Mouse (Mus musculus) small intestine, adult 2 months (tissue): ENCODE results near the gene Scn1b. TPM values are rescaled to one million over a fixed set of nuclear protein-coding genes. Genes with fewer than 3 reads are reported as not detected.
A peak's percentile ranks its signal among the peaks of the same experiment; 100 is the strongest.

Source experiments
- H3K27ac ChIP-seq: fragments of 200-500 bp; 2 replicates; pipeline ENCODE4 v1.5.1; 2012; ENCODE audit warnings: low read depth, low read length, control low read depth, inconsistent platforms; ENCODE audit not compliant: insufficient read depth
- H3K27me3 ChIP-seq: fragments of 200-500 bp; 2 replicates; pipeline ENCODE4 v1.6.1; 2012; ENCODE audit warnings: mild to moderate bottlenecking, moderate library complexity, low read length, inconsistent platforms; ENCODE audit not compliant: control insufficient read depth, insufficient read depth
- H3K36me3 ChIP-seq: fragments of 200-500 bp; 2 replicates; pipeline ENCODE4 v1.6.1; 2012; ENCODE audit warnings: mild to moderate bottlenecking, low read length, control low read depth, inconsistent platforms; ENCODE audit not compliant: control insufficient read depth, insufficient read depth
- H3K4me1 ChIP-seq: fragments of 200-500 bp; 2 replicates; pipeline ENCODE4 v1.6.1; 2012; ENCODE audit warnings: low read length, inconsistent platforms, mixed read lengths; ENCODE audit not compliant: control insufficient read depth, insufficient read depth, insufficient read length
- H3K4me3 ChIP-seq: fragments of 200-500 bp; 2 replicates; pipeline ENCODE4 v1.5.1; 2012; ENCODE audit warnings: low read depth, mild to moderate bottlenecking, control low read depth, inconsistent platforms, low read length, moderate library complexity
- CTCF ChIP-seq: fragments of 200-500 bp; IDR thresholded peaks from 2 replicates; pipeline ENCODE4 v1.5.1; 2012; ENCODE audit warnings: low read depth, mild to moderate bottlenecking, control low read depth, inconsistent platforms, low read length, moderate library complexity, mixed read lengths; ENCODE audit not compliant: insufficient replicate concordance, insufficient read length; ENCODE audit errors: extremely low read depth
- POLR2A ChIP-seq: fragments of 200-500 bp; IDR thresholded peaks from 2 replicates; pipeline ENCODE4 v1.6.1; 2012; ENCODE audit warnings: low read depth, mild to moderate bottlenecking, control low read depth, inconsistent platforms, low read length, moderate library complexity
- WGBS: fragments of 180-500 bp; shearing (Covaris S2); methylation state at CpG from one replicate; pipeline ENCODE4 v1.1.7; 2018; 5-methylcytosine and 5-hydroxymethylcytosine counted together
- polyA plus RNA-seq: library from polyadenylated mRNA; depleted of rRNA; stranded (reverse); fragments of >200 nt; gene quantifications from 2 replicates; pipeline ENCODE4 v1.2.3, GENCODE M21; 2012; rRNA removed

Gene Scn1b
- polyA plus RNA-seq = 11.1 and 19.6 TPM in 2 replicates

DNA sequence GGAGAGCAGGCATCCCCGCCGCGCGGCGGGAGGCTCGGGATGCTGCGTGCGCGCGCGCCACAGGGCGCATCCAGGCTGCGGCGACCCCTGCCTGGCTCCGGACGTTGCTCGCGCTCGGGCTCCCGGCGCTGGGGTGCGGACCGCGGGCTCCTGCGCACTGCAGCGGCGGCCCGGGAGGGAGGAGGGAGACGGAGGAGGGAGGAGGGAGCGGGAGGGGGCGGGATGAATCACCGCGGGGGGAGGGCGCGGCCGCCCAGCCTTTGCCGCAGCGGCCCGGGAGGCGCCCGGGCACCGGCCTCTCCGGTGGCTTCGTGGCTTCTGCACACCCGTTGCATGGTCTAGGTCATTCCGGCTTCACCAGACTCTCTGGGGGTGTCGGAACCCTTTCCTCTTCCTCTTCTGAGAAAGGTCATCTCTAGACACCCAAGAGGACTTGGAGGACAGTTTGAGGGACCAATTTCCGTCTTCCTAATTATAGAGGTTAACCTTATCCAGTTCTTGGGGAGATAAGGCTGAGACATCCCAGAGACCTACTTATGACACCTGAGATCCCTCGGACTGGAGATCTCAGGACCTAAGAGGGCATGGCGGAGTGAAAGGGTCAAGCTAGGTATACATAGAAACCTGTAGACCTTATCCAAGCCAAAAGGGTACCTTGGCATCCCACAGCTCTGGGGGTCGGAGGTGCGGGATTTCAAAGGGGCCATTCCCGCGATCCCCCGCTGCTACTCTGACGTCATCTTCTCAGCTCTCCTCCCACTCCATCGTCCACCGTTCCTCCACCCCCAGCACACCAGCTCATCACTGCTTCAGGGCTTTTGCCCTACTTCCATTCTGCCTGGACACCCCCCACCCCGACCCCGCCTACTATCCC is at the start of gene Scn1b:
TSS of gene Scn1b (minus strand) at position 153 of the 874 bp plus-strand sequence.
- Histone ChIP-seq H3K4me3 (peak within 1 kb of the TSS; percentile 68), H3K27ac (no peak within 1 kb of the TSS), H3K36me3 (no peaks in the 10 kb centered on the region), H3K27me3 (peaks cover 18% of the 10 kb centered on the region), H3K4me1 (peaks cover 4% of the 10 kb centered on the region; the same call in 1 of the 2 replicates)
- no peak for TF ChIP-seq POLR2A
- TF ChIP-seq CTCF = no peak
- 2% methylated on average over 46 of the region's 60 CpGs for WGBS

DNA sequence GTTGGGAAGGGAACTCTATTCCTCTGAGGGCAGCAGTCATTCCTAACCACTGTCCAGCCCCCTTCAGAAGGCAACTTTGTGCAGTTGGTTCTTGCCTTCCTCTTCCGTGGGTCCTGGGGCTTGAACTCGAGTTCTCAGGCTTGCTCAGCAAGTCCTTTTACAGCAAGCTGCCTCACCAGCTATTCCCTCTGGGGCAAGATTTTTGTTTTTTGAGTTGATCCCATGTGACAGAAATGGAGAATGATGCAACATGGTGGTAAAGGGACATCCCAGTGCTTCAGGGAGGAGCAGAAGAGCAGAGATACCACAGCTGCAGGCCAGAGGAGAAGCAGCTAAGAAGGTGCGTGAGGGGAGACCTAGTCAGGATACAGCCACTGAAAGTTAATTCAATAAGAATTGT is 48.3 kb upstream of the Scn1b start:
- H3K27ac ChIP-seq = no peak overlapping the region
- H3K27me3 ChIP-seq = no peaks in the 10 kb centered on the region
- H3K4me1 ChIP-seq = no peaks in the 10 kb centered on the region
- H3K36me3 ChIP-seq = no peaks in the 10 kb centered on the region
- TF ChIP-seq POLR2A (no peak), CTCF (no peak)
- WGBS = 82% methylated on average over 3 of the region's 3 CpGs
- H3K4me3 ChIP-seq = no peak overlapping the region

DNA sequence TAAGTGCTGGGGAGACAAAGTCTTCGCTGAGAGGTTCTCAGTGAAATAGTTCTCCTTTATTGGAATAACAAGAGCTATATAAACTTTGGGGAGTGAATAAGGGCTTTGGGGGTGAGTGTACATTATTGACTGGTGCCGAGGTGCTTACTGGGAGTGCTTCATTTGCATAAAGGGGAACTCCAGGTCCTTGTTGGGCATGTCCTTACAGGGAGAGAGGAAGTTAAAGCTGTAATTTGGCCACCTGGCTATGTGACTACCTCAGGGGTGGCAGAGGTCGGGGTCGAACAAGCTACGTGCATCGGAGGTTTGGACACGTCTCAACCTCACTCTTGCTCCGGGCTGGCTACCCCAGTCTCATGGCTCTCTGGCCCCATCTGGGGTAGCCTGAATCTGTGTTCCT is 47.7 kb upstream of the Scn1b start:
- no peak overlapping the region for H3K4me3 ChIP-seq
- no peaks in the 10 kb centered on the region for H3K27me3 ChIP-seq
- no peak overlapping the region for H3K27ac ChIP-seq
- no peaks in the 10 kb centered on the region for H3K4me1 ChIP-seq
- WGBS = 65% methylated on average over 8 of the region's 8 CpGs
- no peak for TF ChIP-seq POLR2A
- TF ChIP-seq CTCF = no peak
- H3K36me3 ChIP-seq = no peaks in the 10 kb centered on the region

DNA sequence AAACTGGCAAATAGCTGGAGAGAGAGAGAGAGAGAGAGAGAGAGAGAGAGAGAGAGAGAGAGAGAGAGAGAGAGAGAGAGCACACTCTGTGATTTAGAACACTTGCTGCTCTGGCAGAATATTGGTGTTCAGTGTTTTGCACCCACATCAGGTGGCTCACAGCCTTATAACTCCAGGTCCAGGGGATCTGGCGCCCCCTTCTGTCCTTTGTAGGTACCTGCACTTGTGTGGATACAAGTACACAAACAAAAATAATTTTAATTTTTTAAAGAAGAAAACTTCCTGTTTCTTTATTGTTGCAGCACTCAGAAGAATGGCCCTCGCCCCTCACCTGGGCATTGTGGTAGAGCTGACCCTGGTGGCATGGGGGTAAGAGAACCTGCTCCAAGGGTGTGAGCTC is 45.4 kb upstream of the Scn1b start:
- H3K27ac ChIP-seq = no peak overlapping the region
- no peaks in the 10 kb centered on the region for H3K4me1 ChIP-seq
- WGBS = 17% methylated on average over 2 of the region's 2 CpGs
- no peaks in the 10 kb centered on the region for H3K36me3 ChIP-seq
- no peak overlapping the region for H3K4me3 ChIP-seq
- TF ChIP-seq POLR2A (no peak), CTCF (peak; percentile 52; the same call in 1 of the 2 replicates)
- H3K27me3 ChIP-seq = no peaks in the 10 kb centered on the region

DNA sequence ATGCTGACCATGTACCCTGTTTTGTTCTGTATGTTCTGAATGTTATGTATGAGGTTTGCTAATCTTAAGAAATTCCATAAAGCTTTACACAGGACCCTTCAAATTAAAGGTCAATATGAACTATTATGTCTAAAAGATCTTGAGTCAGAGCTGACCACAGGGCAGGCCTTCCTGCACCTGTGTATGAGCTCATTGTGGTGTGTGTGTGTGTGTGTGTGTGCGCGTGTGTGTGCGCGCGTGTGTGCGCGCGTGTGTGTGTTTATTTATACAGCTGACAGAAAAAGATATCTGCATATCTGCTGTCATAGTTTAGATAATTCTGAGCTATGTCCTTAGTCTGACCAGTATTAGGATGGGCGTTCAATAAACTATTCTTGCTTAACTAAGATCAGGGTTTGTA is 43.7 kb upstream of the Scn1b start:
- Histone ChIP-seq H3K36me3 (no peaks in the 10 kb centered on the region), H3K27me3 (no peaks in the 10 kb centered on the region), H3K4me3 (no peak overlapping the region), H3K4me1 (no peaks in the 10 kb centered on the region), H3K27ac (no peak overlapping the region)
- TF ChIP-seq CTCF = no peak
- TF ChIP-seq POLR2A = no peak
- 88% methylated on average over 9 of the region's 9 CpGs for WGBS

- H3K27me3 ChIP-seq = no peaks in the 10 kb centered on the region
- peaks cover 2% of the 10 kb centered on the region; the same call in 1 of the 2 replicates for H3K4me1 ChIP-seq
- 44% methylated on average over 8 of the region's 8 CpGs for WGBS
- no peak overlapping the region for H3K4me3 ChIP-seq
- TF ChIP-seq POLR2A = no peak
- H3K27ac ChIP-seq = no peak overlapping the region
- no peaks in the 10 kb centered on the region for H3K36me3 ChIP-seq
Observed at GRCm38 (mm10) chr7:31168412-31168811, 41.6 kb upstream of the Scn1b start.

GRCm38 (mm10) chr7:31164748-31165147 is 37.9 kb upstream of the Scn1b start:
- Histone ChIP-seq H3K4me3 (no peak overlapping the region), H3K4me1 (peaks cover 5% of the 10 kb centered on the region; the same call in 1 of the 2 replicates), H3K27ac (no peak overlapping the region), H3K27me3 (no peaks in the 10 kb centered on the region), H3K36me3 (no peaks in the 10 kb centered on the region)
- 73% methylated on average over 1 of the region's 1 CpGs for WGBS
- TF ChIP-seq POLR2A = no peak
- TF ChIP-seq CTCF = no peak
